Mouse (Mus musculus) olfactory bulb, adult 2 months (tissue): ENCODE data around the gene Tmem54.

ENCODE experiments used
- CTCF ChIP-seq: fragments of 200-500 bp; IDR thresholded peaks from 2 replicates; pipeline ENCODE4 v1.5.1; 2012; ENCODE audit warnings: low read depth, mild to moderate bottlenecking, low read length, moderate library complexity; ENCODE audit not compliant: insufficient read depth
- POLR2A ChIP-seq: fragments of 200-500 bp; IDR thresholded peaks from 2 replicates; pipeline ENCODE4 v1.6.1; 2012; ENCODE audit warnings: mild to moderate bottlenecking, low read depth, low read length, moderate library complexity; ENCODE audit not compliant: insufficient read depth

GRCm38 (mm10) chr4:129137392-129138321, 32.3 kb downstream of the Tmem54 start:
- TF ChIP-seq POLR2A (no peak), CTCF (no peak)
